Mouse (Mus musculus) embryonic fibroblast, embryonic 13.5 days (primary cell): ENCODE measurements at regions not wholly inside any gene's neighbourhood (a gene's known extent, or its start where the extent isn't known, plus 50 kb on each side); places are given as distances from the start of the nearest gene placed in this dataset.

Experiments
- H3K27ac ChIP-seq: 2 replicates; pipeline ENCODE4 v1.5.1; 2012; ENCODE audit warnings: low read length, control low read depth, inconsistent platforms; ENCODE audit not compliant: insufficient read depth
- H3K4me1 ChIP-seq: 2 replicates; pipeline ENCODE4 v1.6.1; 2011; ENCODE audit warnings: low read length; ENCODE audit not compliant: control insufficient read depth, insufficient read depth
- H3K4me3 ChIP-seq: 2 replicates; pipeline ENCODE4 v1.5.1; 2011; ENCODE audit warnings: mild to moderate bottlenecking, control low read depth, low read length; ENCODE audit not compliant: insufficient read depth
- CTCF ChIP-seq: IDR thresholded peaks from 2 replicates; pipeline ENCODE4 v1.5.1; 2011; ENCODE audit warnings: mild to moderate bottlenecking, control low read depth, low read length, moderate library complexity, borderline replicate concordance; ENCODE audit not compliant: insufficient read depth
- POLR2A ChIP-seq: IDR thresholded peaks from 2 replicates; pipeline ENCODE4 v1.6.1; 2011; ENCODE audit warnings: low read depth, mild to moderate bottlenecking, control low read depth, low read length, moderate library complexity

DNA sequence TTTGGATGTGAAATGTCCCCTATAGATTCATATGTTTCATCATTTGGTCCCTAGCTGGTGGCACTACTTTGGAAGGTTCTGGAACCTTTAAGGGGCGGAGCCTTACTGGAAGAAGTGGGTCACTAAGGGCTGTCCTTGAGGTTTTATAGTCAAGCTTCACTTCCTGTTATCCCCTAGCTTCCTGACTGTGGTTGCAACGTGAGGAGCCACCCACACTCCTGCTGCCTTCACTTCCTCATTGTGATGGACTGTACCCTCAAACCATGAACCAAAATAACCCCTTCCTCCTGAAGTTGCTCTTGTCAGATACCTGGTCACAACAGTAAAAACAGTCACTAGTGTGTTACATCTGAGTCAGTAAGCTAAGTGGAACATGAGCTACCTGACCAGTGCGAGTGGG, 133.5 kb upstream of the Tmtc1 start:
- TF ChIP-seq CTCF: no peak
- no peak for TF ChIP-seq POLR2A
- H3K27ac ChIP-seq: no peak overlapping the region
- peaks cover 2% of the 10 kb centered on the region; the same call in 1 of the 2 replicates for H3K4me1 ChIP-seq

GRCm38 (mm10) chr6:148574742-148575453, 130.7 kb upstream of the Tmtc1 start:
- Histone ChIP-seq H3K4me3 (no peak overlapping the region), H3K4me1 (peaks cover 2% of the 10 kb centered on the region; the same call in 1 of the 2 replicates), H3K27ac (no peak overlapping the region)
- no peak for TF ChIP-seq POLR2A
- no peak for TF ChIP-seq CTCF

More for the DNA sequence above, 133.5 kb upstream of the Tmtc1 start:
- H3K4me3 ChIP-seq: no peak overlapping the region

DNA sequence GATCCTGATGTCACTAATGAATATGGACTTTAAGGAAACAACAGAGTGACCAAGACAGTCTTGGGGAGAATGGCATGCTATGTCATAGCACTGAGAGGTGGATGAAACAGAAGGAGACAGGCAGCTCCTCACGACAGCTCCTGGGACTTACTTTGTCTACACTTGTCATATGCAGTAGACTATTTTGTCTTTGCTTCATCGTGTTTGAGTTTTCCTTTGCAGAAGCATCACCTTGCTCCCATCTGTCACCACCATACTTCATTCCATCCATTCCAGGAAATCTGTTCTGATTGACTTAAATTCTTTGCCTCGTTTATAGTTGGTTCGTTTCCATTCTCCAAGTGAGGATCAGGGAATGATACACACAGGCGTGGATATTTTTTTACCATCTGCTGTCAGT, 128.0 kb upstream of the Tmtc1 start:
- Histone ChIP-seq H3K4me1 (no peaks in the 10 kb centered on the region), H3K4me3 (no peak overlapping the region), H3K27ac (no peak overlapping the region)
- no peak for TF ChIP-seq CTCF
- TF ChIP-seq POLR2A: no peak

- no peak for TF ChIP-seq CTCF
- no peak for TF ChIP-seq POLR2A
- H3K4me3 ChIP-seq: no peak overlapping the region
- no peak overlapping the region for H3K27ac ChIP-seq
- no peaks in the 10 kb centered on the region for H3K4me1 ChIP-seq
These were observed 127.5 kb upstream of the Tmtc1 start for GRCm38 (mm10) chr6:148571651-148572050.

DNA sequence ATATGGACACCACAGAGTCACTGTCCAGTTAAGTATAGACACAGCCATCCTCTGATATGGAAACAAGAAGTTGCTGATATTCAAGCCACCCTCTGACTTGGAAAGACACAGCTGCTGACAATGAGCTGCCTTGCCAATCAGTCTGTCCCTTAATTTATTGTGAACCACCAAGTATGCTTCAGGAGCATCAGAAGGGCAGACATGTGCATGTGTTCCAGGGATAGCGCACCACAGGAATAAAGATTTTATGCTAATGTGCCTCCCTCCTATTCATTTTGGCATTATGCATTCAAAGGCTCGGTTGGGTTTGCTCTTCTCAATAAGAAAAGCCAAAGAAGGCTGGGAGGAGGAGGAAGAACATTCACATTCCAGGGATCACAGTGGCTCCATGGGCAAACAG, 120.0 kb upstream of the Tmtc1 start:
- no peak overlapping the region for H3K4me3 ChIP-seq
- H3K27ac ChIP-seq: no peak overlapping the region
- TF ChIP-seq CTCF (no peak), POLR2A (no peak)
- H3K4me1 ChIP-seq: no peaks in the 10 kb centered on the region

- no peaks in the 10 kb centered on the region for H3K4me1 ChIP-seq
- no peak overlapping the region for H3K4me3 ChIP-seq
- no peak overlapping the region for H3K27ac ChIP-seq
- TF ChIP-seq CTCF: no peak
- TF ChIP-seq POLR2A: no peak
These were observed 118.1 kb upstream of the Tmtc1 start for GRCm38 (mm10) chr6:148562206-148562708.

- Histone ChIP-seq H3K4me3 (no peak overlapping the region), H3K4me1 (no peaks in the 10 kb centered on the region), H3K27ac (peak overlapping the region; percentile 89)
- TF ChIP-seq POLR2A: no peak
- no peak for TF ChIP-seq CTCF
These were observed 112.3 kb upstream of the Tmtc1 start for GRCm38 (mm10) chr6:148556484-148556871.

- H3K4me1 ChIP-seq: no peaks in the 10 kb centered on the region
- no peak overlapping the region for H3K4me3 ChIP-seq
- H3K27ac ChIP-seq: peak overlapping the region; percentile 89
- TF ChIP-seq POLR2A: no peak
- no peak for TF ChIP-seq CTCF
These were observed 111.7 kb upstream of the Tmtc1 start for GRCm38 (mm10) chr6:148555651-148556483.

DNA sequence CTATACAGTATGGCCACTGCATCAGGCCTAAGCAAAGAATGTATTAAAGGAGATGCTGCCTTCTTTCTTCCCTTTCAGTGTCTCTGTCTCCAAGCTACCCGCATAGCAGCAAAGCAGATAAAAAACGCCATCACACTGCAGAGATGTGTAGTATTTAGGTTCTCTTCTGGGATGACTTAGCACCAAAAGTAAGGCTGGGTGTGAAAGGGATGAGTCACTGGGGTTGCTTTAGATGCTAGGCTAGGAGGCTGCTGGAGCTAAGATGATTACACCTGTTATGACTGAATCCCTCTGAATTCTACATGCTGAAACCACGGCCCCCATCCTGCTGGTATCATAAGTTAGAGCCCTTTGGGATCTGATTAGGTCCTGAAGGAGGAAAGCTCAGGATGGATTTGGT, 110.3 kb upstream of the Tmtc1 start:
- TF ChIP-seq CTCF (no peak), POLR2A (no peak)
- Histone ChIP-seq H3K27ac (no peak overlapping the region), H3K4me3 (no peak overlapping the region), H3K4me1 (no peaks in the 10 kb centered on the region)

DNA sequence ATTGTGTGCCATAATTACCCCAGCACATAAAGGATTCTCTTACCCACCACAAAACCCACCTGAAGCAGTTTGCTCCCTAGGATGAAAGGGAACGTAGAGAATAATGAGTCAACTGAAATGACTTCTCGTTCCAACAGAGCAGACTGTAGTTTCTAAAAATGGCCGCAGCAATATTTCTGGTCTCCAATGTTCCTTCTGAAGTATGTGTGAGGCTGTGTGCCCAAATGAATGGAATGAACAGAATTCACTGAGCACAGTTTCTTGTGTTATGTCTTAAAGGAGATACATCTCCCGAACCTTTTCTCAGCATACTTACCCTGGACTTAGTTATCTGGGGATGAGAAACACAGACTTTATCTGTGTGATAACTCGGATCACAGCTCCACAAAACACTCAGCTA, 109.4 kb upstream of the Tmtc1 start:
- H3K4me1 ChIP-seq: no peaks in the 10 kb centered on the region
- no peak overlapping the region for H3K4me3 ChIP-seq
- H3K27ac ChIP-seq: no peak overlapping the region; the same call in 1 of the 2 replicates
- TF ChIP-seq POLR2A: no peak
- no peak for TF ChIP-seq CTCF
